Mouse (Mus musculus): ENCODE measurements around the gene Tns4. TPM values are rescaled to one million over a fixed set of nuclear protein-coding genes. Genes with fewer than 3 reads are reported as not detected.

Tns4 gene
- total RNA-seq, 2 experiments from 2014 or later = 0.18 to 0.20 TPM

GRCm38 (mm10) chr11:99024468-99025134 lies 64.5 kb downstream of the Tns4 start:
- intact Hi-C loops (cut with DNase I) = no loop called here
- no peak for DNase-seq (ENCODE audit: low spot score)

- peak; percentile 85 for DNase-seq (ENCODE audit: low spot score)
- intact Hi-C loops (cut with DNase I) = no loop called here
Observed at GRCm38 (mm10) chr11:99023500-99024467, 65.3 kb downstream of the Tns4 start, which contains the start of gene Top2a. Top2a (minus strand) TSS chr11:99024189.

GRCm38 (mm10) chr11:99023094-99023493 lies 66.0 kb downstream of the Tns4 start:
- intact Hi-C loops (cut with DNase I) = no loop called here
- DNase-seq (ENCODE audit: low spot score) = no peak

GRCm38 (mm10) chr11:99022384-99022933 lies 66.6 kb downstream of the Tns4 start:
- DNase-seq (ENCODE audit: low spot score) = no peak
- intact Hi-C loops (cut with DNase I) = no loop called here

- DNase-seq (ENCODE audit: low spot score) = no peak
Observed at GRCm38 (mm10) chr11:99019844-99020243, 69.3 kb downstream of the Tns4 start.

More at GRCm38 (mm10) chr11:99019844-99020243, 69.3 kb downstream of the Tns4 start:
- intact Hi-C loops (cut with DNase I) = no loop called here

Other genes with a start within 250 kb of the Tns4 start
- gene Wipf2, start 225.7 kb downstream of the Tns4 start, total RNA-seq (2021) = 10 to 100 TPM in 1 of 2 experiments, 1 to 10 TPM in 1; 7.8 to 11.2 TPM
- gene Cdc6, start 181.5 kb downstream of the Tns4 start, total RNA-seq (2021) = under 1 TPM; 0.28 to 0.52 TPM
- 10 to 100 TPM; 11.8 TPM for gene Rara, start 161.5 kb downstream of the Tns4 start, total RNA-seq (2021)
- 1 to 10 TPM in 1 of 2 experiments, under 1 TPM in 1; 0.52 to 1.1 TPM for gene Gjd3, start 106.3 kb downstream of the Tns4 start, total RNA-seq (2021)
- gene Top2a, start 65.1 kb downstream of the Tns4 start, total RNA-seq (2021) = 1 to 10 TPM; 4.2 to 4.6 TPM
- 10 to 100 TPM; 87.8 to 99.7 TPM for gene Igfbp4, start 48.1 kb downstream of the Tns4 start, total RNA-seq (2021)
- under 1 TPM; 0.29 to 0.64 TPM for gene Ccr7, start 65.8 kb upstream of the Tns4 start, total RNA-seq (2021)
- 10 to 100 TPM; 46.0 to 51.8 TPM for gene Smarce1, start 141.7 kb upstream of the Tns4 start, total RNA-seq (2021)
- gene Krt222, start 154.8 kb upstream of the Tns4 start, total RNA-seq (2021) = 10 to 100 TPM; 32.6 to 39.1 TPM
- not detected for gene Krt24, start 196.0 kb upstream of the Tns4 start, total RNA-seq (2021)
- gene Krt25, start 233.6 kb upstream of the Tns4 start, total RNA-seq (2021) = not detected
- not detected for gene Krt26, start 248.7 kb upstream of the Tns4 start, total RNA-seq (2021)

Measured in heart, postnatal 25 days (tissue).